Mouse (Mus musculus) kidney, embryonic 16.5 days (tissue): ENCODE measurements around the gene Mapk6. TPM values are rescaled to one million over a fixed set of nuclear protein-coding genes. Genes with fewer than 3 reads are reported as not detected.
"Not testable (repeated sequence)": the region's sequence is repeated elsewhere in the genome, so short reads cannot be mapped to it uniquely, and the experiment has no call there.

Source experiments
- ATAC-seq: fragments of 200-750 bp; cut with Nextera tagmentation; 2 replicates; pipeline ENCODE4 v1.8.0; 2017; ENCODE audit warnings: moderate TSS enrichment; ENCODE audit not compliant: low FRiP score, low TSS enrichment
- H3K27ac ChIP-seq: fragments of 300-500 bp; sonication (generic); 2 replicates; pipeline ENCODE4 v1.5.1; 2014; ENCODE audit warnings: low read length
- H3K27me3 ChIP-seq: fragments of 300-500 bp; sonication (generic); 2 replicates; pipeline ENCODE4 v1.6.1; 2014; ENCODE audit warnings: low read length, control low read depth, mixed read lengths; ENCODE audit not compliant: insufficient read depth
- H3K36me3 ChIP-seq: fragments of 300-500 bp; sonication (generic); 2 replicates; pipeline ENCODE4 v1.6.1; 2014; ENCODE audit warnings: low read length, control low read depth, mixed read lengths; ENCODE audit not compliant: insufficient read depth
- H3K4me1 ChIP-seq: fragments of 300-500 bp; sonication (generic); 2 replicates; pipeline ENCODE4 v1.6.1; 2014; ENCODE audit warnings: low read length, control low read depth, mixed read lengths; ENCODE audit not compliant: insufficient read depth
- H3K4me2 ChIP-seq: fragments of 300-500 bp; sonication (generic); replicated peaks from 2 replicates; pipeline ENCODE4 v1.6.1; 2014; ENCODE audit warnings: low read depth, low read length
- H3K4me3 ChIP-seq: fragments of 300-500 bp; sonication (generic); 2 replicates; pipeline ENCODE4 v1.5.1; 2014; ENCODE audit warnings: mild to moderate bottlenecking, low read length
- H3K9ac ChIP-seq: fragments of 300-500 bp; sonication (generic); replicated peaks from 2 replicates; pipeline ENCODE4 v1.6.1; 2014; ENCODE audit warnings: low read length
- H3K9me3 ChIP-seq: fragments of 300-500 bp; sonication (generic); 2 replicates; pipeline ENCODE4 v1.6.1; 2016; ENCODE audit warnings: low read length, control low read depth
- WGBS: fragments of 180-500 bp; shearing (Covaris S2); extraction: QIAGEN DNeasy Blood & Tissue Kit; methylation state at CpG from one replicate; pipeline ENCODE4 v1.1.7; 2014; 5-methylcytosine and 5-hydroxymethylcytosine counted together
- polyA plus RNA-seq: library from polyadenylated mRNA; unstranded; fragments of >200 nt; fragmentation: Nextera tagmentation; extraction: Ambion mirVana; gene quantifications from 2 replicates; pipeline ENCODE4 v1.2.1, GENCODE M21; 2015

The Mapk6 gene
- polyA plus RNA-seq, 1 experiment from 2014 or later: 55.0 TPM

DNA sequence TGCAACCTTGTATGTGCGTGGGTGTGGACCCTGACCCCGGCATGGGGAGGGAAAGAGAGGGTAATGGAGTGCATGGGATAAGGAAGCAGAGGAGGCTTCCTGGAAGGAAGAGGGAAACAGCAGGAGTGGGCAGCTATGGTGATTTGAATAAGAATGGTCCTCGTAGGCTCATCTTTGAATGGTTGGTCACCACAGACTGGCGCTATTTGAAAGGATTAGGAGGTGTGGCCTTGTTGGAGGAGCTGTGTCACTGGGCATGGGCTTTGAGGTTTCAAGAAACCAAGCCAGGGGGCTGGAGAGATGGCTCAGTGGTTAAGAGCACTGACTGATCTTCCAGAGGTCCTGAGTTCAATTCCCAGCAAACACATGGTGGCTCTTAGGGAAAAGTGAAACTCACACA is 44.6 kb downstream of the Mapk6 start:
- ATAC-seq: no peak
- H3K9ac ChIP-seq: no peak overlapping the region
- WGBS: 75% methylated on average over 4 of the region's 4 CpGs
- H3K4me3 ChIP-seq: no peak overlapping the region
- H3K9me3 ChIP-seq: no peaks in the 10 kb centered on the region
- H3K27me3 ChIP-seq: no peaks in the 10 kb centered on the region
- no peak overlapping the region for H3K4me2 ChIP-seq
- no peaks in the 10 kb centered on the region for H3K36me3 ChIP-seq
- H3K27ac ChIP-seq: no peak overlapping the region
- H3K4me1 ChIP-seq: no peaks in the 10 kb centered on the region

GRCm38 (mm10) chr9:75363702-75364101 is 46.1 kb downstream of the Mapk6 start:
- not testable (repeated sequence) for ATAC-seq, H3K27ac ChIP-seq, H3K4me1 ChIP-seq, H3K9ac ChIP-seq, H3K36me3 ChIP-seq, H3K9me3 ChIP-seq, H3K4me2 ChIP-seq, H3K4me3 ChIP-seq, H3K27me3 ChIP-seq
- 65% methylated on average over 7 of the region's 7 CpGs for WGBS

DNA sequence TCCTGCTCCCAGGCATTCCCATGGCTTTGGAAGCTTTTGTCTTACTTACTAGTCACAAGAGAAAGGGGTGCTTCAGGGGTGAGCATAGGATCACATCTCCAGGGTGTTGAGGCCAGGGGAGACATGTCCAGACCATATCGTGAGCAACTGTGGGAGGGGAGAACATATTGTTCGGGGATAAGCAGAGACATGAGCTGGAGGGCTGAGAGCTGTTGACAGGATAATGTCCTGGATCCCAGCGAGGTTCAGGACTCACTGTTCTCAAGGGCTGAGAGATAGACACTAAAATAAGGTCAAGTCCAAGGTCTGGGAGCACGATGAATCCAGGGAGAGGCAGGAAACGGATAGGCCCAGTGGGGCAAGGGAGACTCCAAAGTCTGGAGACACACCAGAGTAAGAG is 46.8 kb downstream of the Mapk6 start:
- 60% methylated on average over 5 of the region's 5 CpGs for WGBS
- Histone ChIP-seq H3K9ac (no peak overlapping the region), H3K27ac (no peak overlapping the region), H3K4me3 (no peak overlapping the region), H3K4me1 (no peaks in the 10 kb centered on the region), H3K27me3 (no peaks in the 10 kb centered on the region), H3K9me3 (no peaks in the 10 kb centered on the region), H3K36me3 (no peaks in the 10 kb centered on the region), H3K4me2 (no peak overlapping the region)
- ATAC-seq: no peak

- Histone ChIP-seq H3K36me3 (no peaks in the 10 kb centered on the region), H3K4me2 (no peak overlapping the region), H3K4me3 (no peak overlapping the region), H3K4me1 (no peaks in the 10 kb centered on the region), H3K9ac (no peak overlapping the region), H3K27me3 (no peaks in the 10 kb centered on the region), H3K27ac (no peak overlapping the region), H3K9me3 (no peaks in the 10 kb centered on the region)
- no peak for ATAC-seq
- 80% methylated on average over 4 of the region's 4 CpGs for WGBS
These were observed 47.6 kb downstream of the Mapk6 start for GRCm38 (mm10) chr9:75362201-75362600.

DNA sequence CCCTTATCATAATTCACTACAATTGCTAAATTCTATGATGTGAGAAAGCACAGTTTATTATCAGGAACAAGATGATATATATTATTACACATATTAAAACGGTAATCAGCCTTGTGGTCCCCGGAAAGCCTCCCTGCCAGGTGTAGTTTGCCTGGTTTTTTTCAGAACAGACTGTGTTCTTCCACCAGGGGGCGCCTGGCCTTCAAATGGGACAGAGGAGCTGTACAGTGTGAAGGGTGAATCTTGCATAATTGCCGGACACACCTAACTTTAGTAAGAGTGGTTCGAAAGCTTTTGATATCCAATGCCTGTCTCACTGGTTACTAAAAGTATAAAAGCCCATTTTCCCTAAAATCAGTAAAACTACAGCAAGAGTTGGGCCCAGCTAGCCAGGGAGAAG is 48.1 kb downstream of the Mapk6 start:
- no peak overlapping the region for H3K27ac ChIP-seq
- H3K4me2 ChIP-seq: no peak overlapping the region
- no peak overlapping the region for H3K9ac ChIP-seq
- no peaks in the 10 kb centered on the region for H3K4me1 ChIP-seq
- H3K27me3 ChIP-seq: no peaks in the 10 kb centered on the region
- H3K4me3 ChIP-seq: no peak overlapping the region
- 0 out of 2 replicates have a peak, but pooled peaks have one; percentile 61 for ATAC-seq
- no peaks in the 10 kb centered on the region for H3K36me3 ChIP-seq
- H3K9me3 ChIP-seq: no peaks in the 10 kb centered on the region
- WGBS: 35% methylated on average over 5 of the region's 5 CpGs

- Histone ChIP-seq H3K4me3 (no peak overlapping the region), H3K4me2 (no peak overlapping the region), H3K36me3 (no peaks in the 10 kb centered on the region), H3K4me1 (no peaks in the 10 kb centered on the region), H3K27ac (no peak overlapping the region), H3K27me3 (no peaks in the 10 kb centered on the region), H3K9me3 (no peaks in the 10 kb centered on the region), H3K9ac (no peak overlapping the region)
- no peak for ATAC-seq
- WGBS: 78% methylated on average over 9 of the region's 9 CpGs
These were observed 52.6 kb downstream of the Mapk6 start for GRCm38 (mm10) chr9:75357087-75357654.

DNA sequence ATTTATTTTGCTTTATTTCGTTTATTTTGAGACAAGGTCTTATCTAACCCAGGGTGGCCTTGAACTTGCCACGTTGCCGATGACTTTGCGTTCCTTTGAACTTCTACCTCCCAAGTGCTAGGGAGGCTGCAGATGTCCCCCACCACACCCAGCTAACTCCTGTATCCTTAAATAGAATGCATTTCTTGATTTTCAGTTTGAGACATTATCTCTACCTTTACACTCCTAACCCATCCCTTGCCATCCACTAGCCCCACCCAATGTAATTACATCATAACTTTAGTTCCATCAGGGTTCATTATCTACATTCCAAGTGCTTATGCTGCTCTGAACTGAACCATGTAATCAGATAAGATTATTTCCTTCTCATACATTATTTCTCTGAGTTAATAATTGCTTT is 54.0 kb downstream of the Mapk6 start:
- Histone ChIP-seq H3K27ac (no peak overlapping the region), H3K9ac (no peak overlapping the region), H3K4me1 (no peaks in the 10 kb centered on the region), H3K9me3 (no peaks in the 10 kb centered on the region), H3K36me3 (no peaks in the 10 kb centered on the region), H3K4me3 (no peak overlapping the region), H3K4me2 (no peak overlapping the region), H3K27me3 (no peaks in the 10 kb centered on the region)
- ATAC-seq: no peak
- WGBS: 83% methylated on average over 4 of the region's 4 CpGs

GRCm38 (mm10) chr9:75353094-75353493 is 56.7 kb downstream of the Mapk6 start:
- H3K27ac ChIP-seq: no peak overlapping the region
- no peak for ATAC-seq
- 82% methylated on average over 8 of the region's 8 CpGs for WGBS

GRCm38 (mm10) chr9:75348641-75349040 is 61.2 kb downstream of the Mapk6 start:
- Histone ChIP-seq H3K9ac (no peak overlapping the region), H3K4me1 (no peaks in the 10 kb centered on the region), H3K27ac (no peak overlapping the region), H3K4me3 (no peak overlapping the region), H3K36me3 (no peaks in the 10 kb centered on the region), H3K27me3 (no peaks in the 10 kb centered on the region), H3K4me2 (no peak overlapping the region), H3K9me3 (no peaks in the 10 kb centered on the region)
- no peak for ATAC-seq
- 79% methylated on average over 3 of the region's 3 CpGs for WGBS

More at GRCm38 (mm10) chr9:75353094-75353493, 56.7 kb downstream of the Mapk6 start:
- Histone ChIP-seq H3K36me3 (no peaks in the 10 kb centered on the region), H3K4me2 (no peak overlapping the region), H3K9ac (no peak overlapping the region), H3K4me3 (no peak overlapping the region), H3K9me3 (no peaks in the 10 kb centered on the region), H3K4me1 (no peaks in the 10 kb centered on the region), H3K27me3 (no peaks in the 10 kb centered on the region)

- no peak overlapping the region for H3K4me3 ChIP-seq
- WGBS: 88% methylated on average over 17 of the region's 17 CpGs
- H3K4me2 ChIP-seq: no peak overlapping the region
- 0 out of 2 replicates have a peak, but pooled peaks cover 2% of the 10 kb centered on the region for H3K36me3 ChIP-seq
- H3K27ac ChIP-seq: no peak overlapping the region
- H3K27me3 ChIP-seq: no peaks in the 10 kb centered on the region
- no peaks in the 10 kb centered on the region for H3K9me3 ChIP-seq
- no peaks in the 10 kb centered on the region for H3K4me1 ChIP-seq
- H3K9ac ChIP-seq: no peak overlapping the region
- ATAC-seq: no peak
These were observed 61.7 kb downstream of the Mapk6 start for GRCm38 (mm10) chr9:75348066-75348465.
